Mouse (Mus musculus) left cerebral cortex, postnatal 10 days (tissue): Measurements from ENCODE around the gene Klhl5. TPM values are rescaled to one million over a fixed set of nuclear protein-coding genes. Genes with fewer than 3 reads are reported as not detected.
A peak's percentile ranks its signal among the peaks of the same experiment; 100 is the strongest.

ENCODE experiments used
- DNase-seq, 2 experiments: peaks; one replicate each; pipeline ENCODE4 v3.0.0; 2021 to 2022; ENCODE audit warnings: low spot score in 2 of 2, mixed read lengths in 1 of 2; ENCODE audit errors: extremely low spot score in 1 of 2
- intact Hi-C: fragments of 180-260 bp; cut with DNase I; formaldehyde crosslinking; loops from one replicate; pipeline ENCODE4 v1.15.1; 2025
- total RNA-seq, 2 experiments: library from RNA; stranded (reverse); gene quantifications; 2 replicates each; pipeline ENCODE4 v1.2.3; 2021

Klhl5 gene
- total RNA-seq, 2 experiments from 2014 or later = 61.4 to 62.9 TPM

- intact Hi-C loops = loop anchor here (5.0 kb wide), 2 partner anchors 94 to 129 kb away; no protein-coding TSS in a partner anchor
- DNase-seq = peak in 1 of 2 experiments; percentile 28
These were observed 24.0 kb downstream of the Klhl5 start for GRCm38 (mm10) chr5:65131211-65131879.

DNA sequence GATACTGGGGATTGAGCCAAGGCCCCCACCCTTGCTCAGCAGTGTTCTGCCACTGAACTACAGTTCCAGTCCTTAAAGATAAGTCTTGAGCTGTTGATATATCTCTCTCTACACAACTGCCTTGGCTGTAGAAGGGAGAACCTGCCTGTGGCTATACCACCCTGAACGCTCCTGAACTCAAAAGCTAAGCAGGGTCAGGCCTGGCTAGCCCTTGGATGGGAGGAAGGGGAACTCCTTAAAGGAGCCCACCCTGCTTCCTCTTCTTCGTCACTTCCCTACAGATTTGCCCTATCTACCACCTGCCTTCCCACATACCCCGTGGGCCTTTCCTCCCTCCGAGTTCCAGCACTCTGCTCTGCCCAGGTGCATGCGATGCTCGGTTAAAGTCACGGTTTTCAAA lies 28.8 kb downstream of the Klhl5 start:
- DNase-seq = no peak
- intact Hi-C loops = no loop called here

- no peak for DNase-seq
- intact Hi-C loops = no loop called here
These were observed 29.7 kb downstream of the Klhl5 start for GRCm38 (mm10) chr5:65137073-65137472.

GRCm38 (mm10) chr5:65141242-65141641 lies 33.9 kb downstream of the Klhl5 start:
- intact Hi-C loops = no loop called here
- DNase-seq = no peak

GRCm38 (mm10) chr5:65142247-65142646 lies 34.9 kb downstream of the Klhl5 start:
- intact Hi-C loops = no loop called here
- DNase-seq = peak in 1 of 2 experiments; percentile 16

DNA sequence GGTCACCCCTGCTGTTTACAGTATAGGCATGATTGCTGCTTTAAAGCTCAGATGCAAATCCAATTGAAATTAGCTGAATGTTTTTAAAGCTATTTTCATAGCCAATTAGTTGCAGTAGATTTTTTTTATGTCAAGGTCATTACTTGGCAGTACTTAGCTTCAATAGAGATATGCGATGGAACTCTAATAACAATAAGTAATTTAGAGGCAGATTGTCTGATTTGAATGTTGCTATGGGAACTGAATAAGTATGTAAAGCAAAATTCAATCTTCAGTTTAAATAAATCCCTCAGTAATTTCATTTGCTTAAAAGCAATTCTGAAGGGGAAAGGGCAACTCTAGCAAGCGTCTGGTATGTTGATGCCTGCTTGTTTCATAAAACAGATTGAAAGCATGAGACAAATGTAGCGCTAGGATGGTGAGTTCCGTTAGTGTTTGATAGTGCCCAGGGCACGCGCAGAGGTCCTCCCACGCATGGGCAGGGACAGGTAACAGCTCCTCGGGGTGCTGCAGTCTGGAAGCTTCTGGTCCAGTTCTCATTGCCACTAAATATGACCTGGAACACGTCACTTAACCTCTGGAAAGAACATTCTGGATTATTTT lies 38.3 kb downstream of the Klhl5 start:
- DNase-seq = no peak
- intact Hi-C loops = no loop called here

- DNase-seq = no peak
- intact Hi-C loops = no loop called here
These were observed 39.4 kb downstream of the Klhl5 start for GRCm38 (mm10) chr5:65146749-65147148.

- DNase-seq = no peak
- intact Hi-C loops = no loop called here
These were observed 42.4 kb downstream of the Klhl5 start for GRCm38 (mm10) chr5:65149706-65150105.

- intact Hi-C loops = no loop called here
- DNase-seq = no peak
These were observed 43.1 kb downstream of the Klhl5 start for GRCm38 (mm10) chr5:65150376-65150955.

DNA sequence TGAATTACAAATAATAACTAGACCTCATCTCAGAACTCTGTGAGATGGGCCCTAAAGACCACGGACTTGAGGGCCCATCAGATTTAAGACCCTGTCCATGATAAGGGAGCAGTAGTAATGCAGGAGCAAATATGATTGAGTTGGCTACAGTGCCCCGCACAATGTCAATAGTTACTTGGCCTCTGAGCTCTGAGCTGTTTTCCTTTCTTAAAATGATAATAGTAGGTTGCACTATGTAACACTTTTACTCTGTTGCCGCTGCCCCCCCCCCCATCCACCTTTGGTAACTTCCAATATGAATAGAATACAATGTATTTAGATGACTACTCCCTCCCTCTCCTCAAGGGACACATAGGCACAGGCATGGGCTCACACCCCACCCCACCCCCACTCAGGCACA lies 43.9 kb downstream of the Klhl5 start:
- intact Hi-C loops = no loop called here
- no peak for DNase-seq

GRCm38 (mm10) chr5:65151767-65152166 lies 44.4 kb downstream of the Klhl5 start:
- intact Hi-C loops = no loop called here
- no peak for DNase-seq

DNA sequence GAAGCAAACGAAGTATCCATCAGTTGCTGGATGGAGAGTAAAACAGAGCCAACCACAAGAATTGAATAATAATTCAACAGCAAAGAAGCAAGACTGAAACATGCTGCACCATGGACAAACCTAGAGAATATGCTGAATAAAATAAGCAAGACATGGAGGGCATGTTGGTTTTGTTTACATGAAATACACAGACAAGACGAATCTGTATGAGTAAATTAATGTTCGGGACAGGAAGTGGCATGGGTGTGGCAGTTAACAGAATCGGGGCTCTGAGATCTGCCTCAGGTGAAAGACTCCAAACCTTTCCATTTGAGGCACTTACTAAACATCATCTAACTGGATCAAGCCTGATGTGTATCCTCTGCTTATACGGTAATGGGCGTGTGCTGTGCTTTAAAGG lies 46.9 kb downstream of the Klhl5 start:
- intact Hi-C loops = no loop called here
- no peak for DNase-seq

DNA sequence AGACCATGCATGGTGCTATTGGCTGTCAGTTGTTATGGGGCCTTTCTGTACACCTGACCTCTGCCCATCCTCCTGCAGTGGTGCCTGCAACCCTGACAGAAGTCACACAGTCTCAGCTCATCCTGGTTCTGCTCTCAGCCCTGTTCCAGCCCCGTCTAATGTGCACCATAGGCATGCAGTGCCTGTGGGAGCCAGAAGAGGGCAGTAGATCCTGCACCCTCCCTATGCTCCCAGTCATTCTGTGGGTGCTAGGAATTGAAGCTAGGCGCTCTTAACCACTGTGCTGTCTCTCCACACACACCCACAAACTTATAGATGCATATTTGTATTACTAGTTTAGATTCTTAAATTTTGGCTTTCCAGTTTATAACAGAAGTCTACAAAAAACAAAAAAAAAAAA lies 49.5 kb downstream of the Klhl5 start:
- no peak for DNase-seq
- intact Hi-C loops = no loop called here

GRCm38 (mm10) chr5:65157412-65158381 lies 50.4 kb downstream of the Klhl5 start:
- intact Hi-C loops = no loop called here
- peak in 1 of 2 experiments; percentile 77 for DNase-seq

DNA sequence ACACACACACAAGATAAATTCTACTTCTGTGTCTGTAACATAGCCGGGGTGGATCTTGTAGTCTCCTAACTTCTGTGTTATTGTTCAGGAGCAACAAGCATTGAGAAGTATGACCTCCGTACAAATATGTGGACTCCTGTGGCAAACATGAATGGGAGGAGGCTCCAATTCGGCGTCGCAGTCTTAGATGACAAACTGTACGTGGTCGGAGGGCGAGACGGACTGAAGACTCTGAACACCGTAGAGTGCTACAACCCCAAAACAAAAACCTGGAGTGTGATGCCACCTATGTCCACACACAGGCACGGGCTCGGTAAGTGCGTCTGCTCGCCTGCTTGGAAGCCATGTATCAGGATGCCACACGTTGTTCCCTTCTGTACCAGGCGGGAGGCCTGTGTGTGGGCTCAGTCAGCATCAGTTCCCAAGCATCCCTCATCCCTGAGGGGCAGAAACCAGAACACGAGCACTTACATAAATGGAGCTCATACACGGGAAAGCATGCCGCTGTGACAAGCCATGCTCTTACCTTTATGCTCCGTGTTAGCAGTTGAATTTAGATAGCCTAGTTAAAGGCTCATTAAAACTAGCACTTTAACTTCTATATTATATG lies 51.5 kb downstream of the Klhl5 start:
- no peak for DNase-seq
- intact Hi-C loops = no loop called here

DNA sequence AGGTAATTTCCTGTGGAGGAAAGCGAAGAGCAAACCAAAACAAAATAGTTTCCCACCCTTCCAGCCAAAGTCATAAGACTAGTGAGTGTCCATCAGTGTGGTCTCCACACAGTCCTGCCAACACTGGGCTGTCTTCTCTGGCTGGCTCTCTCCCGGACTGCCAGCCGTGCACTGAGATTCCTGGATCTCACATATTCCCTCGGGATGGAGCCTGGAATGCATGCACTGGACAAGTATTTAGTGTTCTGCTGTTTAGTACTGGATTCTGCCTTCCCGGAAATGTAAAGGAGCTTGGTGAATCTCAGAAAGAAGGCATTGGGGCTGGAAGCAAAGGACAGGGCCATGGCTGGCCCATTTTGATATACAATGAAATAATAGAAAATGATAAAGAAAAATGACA lies 55.7 kb downstream of the Klhl5 start:
- no peak for DNase-seq
- intact Hi-C loops = no loop called here

DNA sequence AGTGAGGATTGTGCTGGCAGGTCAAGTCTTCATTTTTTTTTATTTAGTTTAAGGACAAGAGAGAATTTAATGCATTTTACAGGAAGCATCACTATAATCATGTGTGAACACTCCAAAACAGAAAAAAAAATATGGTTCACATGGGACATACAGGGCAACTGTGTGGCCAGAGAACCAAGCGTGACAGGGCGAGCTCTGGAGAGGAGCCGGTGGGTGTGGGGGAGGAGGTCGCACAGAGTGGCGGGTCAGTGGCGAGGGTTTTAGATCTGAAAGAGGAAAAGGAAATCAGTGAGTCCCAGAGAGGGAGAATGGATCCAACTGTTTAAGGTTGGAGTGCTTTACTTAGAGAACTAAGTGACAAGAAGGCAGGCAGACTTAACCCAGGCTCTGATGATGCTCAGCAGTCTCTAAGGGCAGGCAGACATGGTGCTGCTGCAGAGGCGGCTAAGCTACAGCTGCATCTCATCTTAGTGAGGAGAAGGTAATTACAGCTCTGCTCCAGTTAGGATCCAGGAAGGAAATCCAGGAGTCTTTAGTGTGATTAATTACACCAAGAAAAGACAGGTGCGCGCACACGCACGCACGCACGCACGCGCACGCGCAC lies 56.3 kb downstream of the Klhl5 start:
- intact Hi-C loops = no loop called here
- no peak for DNase-seq

DNA sequence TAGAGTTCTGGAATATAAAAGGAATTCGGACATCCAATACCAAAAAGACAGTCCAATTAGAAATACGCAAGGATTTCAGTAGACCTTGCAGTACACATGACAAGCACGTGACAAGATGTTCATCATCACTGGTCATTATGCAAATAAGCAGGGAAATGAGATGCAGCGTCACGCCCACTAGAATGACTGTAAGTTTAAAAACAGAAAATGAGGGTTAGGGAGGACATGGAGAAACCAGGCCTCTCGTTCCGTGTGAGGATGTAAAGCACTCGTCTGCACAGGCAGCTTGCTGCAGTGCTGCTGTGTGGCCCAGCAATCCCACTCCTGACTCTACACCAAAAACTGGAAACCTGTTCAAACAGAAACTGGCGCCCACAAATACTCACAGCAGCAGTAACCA lies 62.9 kb downstream of the Klhl5 start:
- intact Hi-C loops = no loop called here
- no peak for DNase-seq
